Mouse (Mus musculus) liver, embryonic 14.5 days (tissue): ENCODE measurements around the gene Jtb. TPM values are rescaled to one million over a fixed set of nuclear protein-coding genes. Genes with fewer than 3 reads are reported as not detected.

ENCODE experiments used
- ATAC-seq: fragments of 200-750 bp; cut with Nextera tagmentation; 2 replicates; pipeline ENCODE4 v1.8.0; 2017; ENCODE audit warnings: moderate number of reproducible peaks, mild to moderate bottlenecking, moderate library complexity; ENCODE audit not compliant: insufficient read depth
- DNase-seq, 3 experiments: peaks; one replicate each; pipeline ENCODE4 v3.0.0-alpha.2; 2012 to 2013; ENCODE audit warnings: low read depth in 3 of 3, low spot score in 3 of 3
- H3K27ac ChIP-seq: fragments of 300-500 bp; sonication (generic); 2 replicates; pipeline ENCODE4 v1.5.1; 2014; ENCODE audit warnings: moderate library complexity, mild to moderate bottlenecking, control low read depth, inconsistent platforms
- H3K27me3 ChIP-seq: fragments of 300-500 bp; sonication (generic); 2 replicates; pipeline ENCODE4 v1.6.1; 2014; ENCODE audit warnings: mild to moderate bottlenecking, low read length, moderate library complexity; ENCODE audit not compliant: control insufficient read depth, insufficient read depth
- H3K36me3 ChIP-seq: fragments of 300-500 bp; sonication (generic); replicated peaks from 2 replicates; pipeline ENCODE4 v1.6.1; 2014; ENCODE audit warnings: low read depth; ENCODE audit not compliant: control insufficient read depth, insufficient read depth
- H3K4me1 ChIP-seq, 2 experiments: fragments of 200-500 bp in 1 of 2; fragments of 300-500 bp in 1 of 2; sonication (generic) in 1 of 2; replicated peaks; 2 replicates each; pipeline ENCODE4 v1.6.1; 2012 to 2014; ENCODE audit warnings: antibody characterized with exemption in 1 of 2, inconsistent platforms in 1 of 2, low read length in 1 of 2; ENCODE audit not compliant: control insufficient read depth in 2 of 2, insufficient read depth in 2 of 2
- H3K4me2 ChIP-seq: fragments of 300-500 bp; sonication (generic); 2 replicates; pipeline ENCODE4 v1.6.1; 2014; ENCODE audit warnings: low read depth, mild to moderate bottlenecking, control low read depth, moderate library complexity
- H3K4me3 ChIP-seq, 2 experiments: fragments of 200-500 bp in 1 of 2; fragments of 300-500 bp in 1 of 2; sonication (generic) in 1 of 2; 2 replicates each; pipeline ENCODE4 v1.5.1; 2012 to 2014; ENCODE audit warnings: low read depth in 2 of 2, low read length in 2 of 2, mild to moderate bottlenecking in 2 of 2, control low read depth in 1 of 2, inconsistent platforms in 1 of 2, moderate library complexity in 1 of 2; ENCODE audit not compliant: insufficient read depth in 1 of 2
- H3K9ac ChIP-seq: fragments of 300-500 bp; sonication (generic); replicated peaks from 2 replicates; pipeline ENCODE4 v1.6.1; 2014; ENCODE audit warnings: mild to moderate bottlenecking, control low read depth, moderate library complexity
- H3K9me3 ChIP-seq: fragments of 300-500 bp; sonication (generic); 2 replicates; pipeline ENCODE4 v1.6.1; 2016; ENCODE audit warnings: low read length, mixed read lengths; ENCODE audit not compliant: control insufficient read depth
- CTCF ChIP-seq: IDR thresholded peaks from 2 replicates; pipeline ENCODE4 v1.5.1; 2016; ENCODE audit warnings: antibody characterized with exemption, low read depth, control low read depth
- EP300 ChIP-seq: IDR thresholded peaks from 2 replicates; pipeline ENCODE4 v1.6.1; 2016; ENCODE audit warnings: antibody characterized with exemption, low read depth
- WGBS: fragments of 180-500 bp; shearing (Covaris S2); extraction: QIAGEN DNeasy Blood & Tissue Kit; methylation state at CpG from one replicate; pipeline ENCODE4 v1.1.7; 2014; ENCODE audit not compliant: insufficient replicate concordance; 5-methylcytosine and 5-hydroxymethylcytosine counted together
- polyA plus RNA-seq, 2 experiments: library from polyadenylated mRNA; depleted of rRNA in 1 of 2; stranded (reverse) in 1 of 2; unstranded in 1 of 2; fragments of >200 nt; fragmentation: Nextera tagmentation in 1 of 2; extraction: Ambion mirVana in 1 of 2; gene quantifications; 2 replicates each; pipeline versions ENCODE4 v1.2.1 to v1.2.3; 2012 to 2014

Jtb gene
- polyA plus RNA-seq, 2 experiments: 21.2 to 48.8 TPM

GRCm38 (mm10) chr3:90241669-90242358, 10.4 kb downstream of the Jtb start:
- no peak overlapping the region for H3K9ac ChIP-seq
- ATAC-seq (peak; percentile 29; the same call in 1 of the 2 replicates), DNase-seq (no peak)
- H3K4me2 ChIP-seq: no peak overlapping the region
- 55% methylated on average over 10 of the region's 10 CpGs for WGBS
- no peaks in the 10 kb centered on the region for H3K9me3 ChIP-seq
- H3K4me1 ChIP-seq: peaks cover 6 to 13% of the 10 kb centered on the region in 2 experiments
- no peaks in the 10 kb centered on the region for H3K27me3 ChIP-seq
- H3K36me3 ChIP-seq: no peaks in the 10 kb centered on the region
- H3K4me3 ChIP-seq: no peak overlapping the region
- H3K27ac ChIP-seq: no peak overlapping the region
- TF ChIP-seq EP300: no peak
- no peak for TF ChIP-seq CTCF

GRCm38 (mm10) chr3:90242984-90243775, 11.8 kb downstream of the Jtb start, which contains the start of gene Creb3l4:
TSS of gene Creb3l4 (minus strand) at chr3:90243512.
- TF ChIP-seq EP300 (no peak), CTCF (no peak)
- H3K9me3 ChIP-seq: no peaks in the 10 kb centered on the region
- H3K4me2 ChIP-seq: peak within 1 kb of the TSS; percentile 59
- H3K27me3 ChIP-seq: no peaks in the 10 kb centered on the region
- H3K4me1 ChIP-seq: peaks cover 10 to 17% of the 10 kb centered on the region in 2 experiments
- no peaks in the 10 kb centered on the region for H3K36me3 ChIP-seq
- no peak within 1 kb of the TSS for H3K9ac ChIP-seq
- DNase-seq: no peak
- WGBS: 21% methylated on average over 19 of the region's 19 CpGs
- no peak within 1 kb of the TSS for H3K27ac ChIP-seq
- peak within 1 kb of the TSS; percentile 25 to 41; a peak in 3 of 4 replicates for H3K4me3 ChIP-seq
- no peak for ATAC-seq

GRCm38 (mm10) chr3:90245406-90245805, 14.0 kb downstream of the Jtb start:
- Histone ChIP-seq H3K36me3 (no peaks in the 10 kb centered on the region), H3K27ac (no peak overlapping the region), H3K9ac (no peak overlapping the region), H3K4me3 (no peak overlapping the region), H3K4me2 (no peak overlapping the region), H3K9me3 (no peaks in the 10 kb centered on the region), H3K4me1 (peaks cover 10 to 21% of the 10 kb centered on the region in 2 experiments), H3K27me3 (no peaks in the 10 kb centered on the region)
- no peak for TF ChIP-seq EP300
- TF ChIP-seq CTCF: no peak
- ATAC-seq (no peak), DNase-seq (no peak)
- 51% methylated on average over 2 of the region's 2 CpGs for WGBS

GRCm38 (mm10) chr3:90247630-90247959, 16.2 kb downstream of the Jtb start:
- peak overlapping the region; percentile 79 for H3K4me2 ChIP-seq
- 4% methylated on average over 3 of the region's 3 CpGs for WGBS
- peak overlapping the region; percentile 73 for H3K9ac ChIP-seq
- no peaks in the 10 kb centered on the region for H3K9me3 ChIP-seq
- H3K4me3 ChIP-seq: peak overlapping the region; percentile 63 to 69
- no peak for TF ChIP-seq EP300
- ATAC-seq: peak; percentile 46; the same call in 1 of the 2 replicates
- H3K36me3 ChIP-seq: no peaks in the 10 kb centered on the region; the same call in 1 of the 2 replicates
- H3K27ac ChIP-seq: peak overlapping the region; percentile 46
- H3K4me1 ChIP-seq: peaks cover 7 to 13% of the 10 kb centered on the region in 2 experiments
- DNase-seq: no peak
- H3K27me3 ChIP-seq: no peaks in the 10 kb centered on the region
